Mouse (Mus musculus) myocyte (in vitro differentiated cells): ENCODE measurements around the gene Nol3.
A peak's percentile ranks its signal among the peaks of the same experiment; 100 is the strongest.

ENCODE experiments used
- CEBPB ChIP-seq: IDR thresholded peaks from 2 replicates; pipeline ENCODE4 v1.6.1; 2011; ENCODE audit warnings: mild to moderate bottlenecking, moderate library complexity; ENCODE audit not compliant: poor library complexity, insufficient read depth, severe bottlenecking
- E2F4 ChIP-seq: IDR thresholded peaks from one replicate; pipeline ENCODE4 v1.6.1; 2011; ENCODE audit warnings: mild to moderate bottlenecking, control low read depth, moderate library complexity; ENCODE audit not compliant: insufficient read depth
- MAX ChIP-seq: IDR thresholded peaks from one replicate; pipeline ENCODE4 v1.6.1; 2011; ENCODE audit warnings: low read depth, mild to moderate bottlenecking, control low read depth
- MYOD1 ChIP-seq, 3 experiments: IDR thresholded peaks; one replicate each; pipeline ENCODE4 v1.6.1; 2011; ENCODE audit warnings: control low read depth in 2 of 3, low read depth in 2 of 3, mild to moderate bottlenecking in 2 of 3, moderate library complexity in 1 of 3; ENCODE audit not compliant: insufficient read length in 2 of 3, control insufficient read depth in 1 of 3
- MYOG ChIP-seq, 3 experiments: IDR thresholded peaks; one replicate each; pipeline ENCODE4 v1.6.1; 2011; ENCODE audit warnings: control low read depth in 2 of 3, low read depth in 2 of 3, mild to moderate bottlenecking in 2 of 3; ENCODE audit not compliant: insufficient read length in 2 of 3, control insufficient read depth in 1 of 3, insufficient read depth in 1 of 3
- POLR2A ChIP-seq: IDR thresholded peaks from one replicate; pipeline ENCODE4 v1.6.1; 2011; ENCODE audit warnings: low read depth, mild to moderate bottlenecking, control low read depth, moderate library complexity; ENCODE audit not compliant: insufficient read length
- POLR2AphosphoS2 ChIP-seq: IDR thresholded peaks from one replicate; pipeline ENCODE4 v1.6.1; 2011; ENCODE audit warnings: low read depth, control low read depth; ENCODE audit not compliant: insufficient read length
- REST ChIP-seq: IDR thresholded peaks from one replicate; pipeline ENCODE4 v1.6.1; 2011; ENCODE audit warnings: mild to moderate bottlenecking, control low read depth, moderate library complexity; ENCODE audit not compliant: insufficient read depth, insufficient read length
- TCF12 ChIP-seq: IDR thresholded peaks from one replicate; pipeline ENCODE4 v1.6.1; 2011; ENCODE audit warnings: mild to moderate bottlenecking, control low read depth; ENCODE audit not compliant: poor library complexity, insufficient read depth, severe bottlenecking
- USF1 ChIP-seq: IDR thresholded peaks from one replicate; pipeline ENCODE4 v1.6.1; 2011; ENCODE audit warnings: low read depth, mild to moderate bottlenecking, control low read depth, moderate library complexity

DNA sequence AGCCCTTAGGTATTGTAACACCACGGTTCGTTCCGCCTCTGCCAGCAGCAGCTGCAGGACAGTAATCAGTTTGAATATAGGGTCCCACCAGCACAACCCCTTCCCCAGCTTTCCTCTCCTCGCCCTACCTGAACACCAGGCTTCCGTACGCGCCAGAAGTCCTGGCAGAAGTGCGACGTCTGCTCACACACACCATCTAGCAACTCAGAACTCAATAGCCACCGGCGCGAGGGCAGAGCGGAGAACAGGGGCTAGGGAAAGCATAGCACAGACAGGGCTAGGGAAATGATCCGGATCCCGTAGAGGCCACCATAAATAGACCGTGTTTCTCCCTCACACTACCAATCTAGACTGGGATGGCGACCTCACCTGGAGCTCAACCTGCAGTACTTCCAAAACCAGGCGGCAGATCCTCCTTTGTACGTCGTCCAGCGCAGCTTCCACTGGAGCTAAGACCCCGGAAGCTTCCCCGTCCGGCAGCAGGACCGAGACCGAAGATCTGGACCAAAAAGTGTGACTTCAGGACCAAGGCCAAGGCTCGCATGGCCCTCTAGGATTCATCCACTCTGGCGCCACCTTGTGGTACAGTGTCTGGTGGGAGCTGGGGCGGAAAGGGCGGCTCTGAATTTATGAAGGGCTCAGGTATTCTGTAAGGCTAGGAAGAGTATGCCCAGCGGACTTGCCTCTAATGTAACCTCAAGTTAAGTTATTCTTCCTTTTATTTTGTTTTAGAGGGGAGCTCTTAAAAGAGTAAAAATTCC is 14.8 kb downstream of the Nol3 start:
- TF ChIP-seq POLR2A (no peak), E2F4 (no peak), MAX (no peak), POLR2AphosphoS2 (no peak), CEBPB (no peak), TCF12 (no peak), USF1 (no peak), MYOD1 (IDR thresholded peaks at IDR 0.05; ENCODE audit: control insufficient read depth in 1 of 3, insufficient read length in 2 of 3, low read depth in 2 of 3) (no peak), REST (peak; percentile 95), MYOG (IDR thresholded peaks at IDR 0.05; ENCODE audit: control insufficient read depth in 1 of 3, insufficient read depth in 1 of 3, insufficient read length in 2 of 3, low read depth in 2 of 3) (no peak)
